Mouse (Mus musculus) limb, embryonic 14.5 days (tissue): ENCODE data around the gene Eddm3b. TPM values are rescaled to one million over a fixed set of nuclear protein-coding genes. Genes with fewer than 3 reads are reported as not detected.

Experiments used
- ATAC-seq: fragments of 200-750 bp; cut with Nextera tagmentation; 2 replicates; pipeline ENCODE4 v1.8.0; 2017; ENCODE audit warnings: low read depth, moderate number of reproducible peaks, moderate TSS enrichment; ENCODE audit not compliant: low FRiP score
- DNase-seq: peaks from one replicate; pipeline ENCODE4 v3.0.0-alpha.2; 2015; ENCODE audit warnings: low spot score
- H3K27ac ChIP-seq: fragments of 300-500 bp; sonication (generic); replicated peaks from 2 replicates; pipeline ENCODE4 v1.5.1; 2014; ENCODE audit warnings: low read depth, mild to moderate bottlenecking, low read length, moderate library complexity, mixed read lengths
- H3K27me3 ChIP-seq: fragments of 300-500 bp; sonication (generic); 2 replicates; pipeline ENCODE4 v1.6.1; 2014; ENCODE audit warnings: low read length, mixed read lengths; ENCODE audit not compliant: control insufficient read depth, insufficient read depth
- H3K36me3 ChIP-seq: fragments of 300-500 bp; sonication (generic); 2 replicates; pipeline ENCODE4 v1.6.1; 2014; ENCODE audit warnings: mild to moderate bottlenecking, low read length, moderate library complexity, mixed read lengths; ENCODE audit not compliant: control insufficient read depth, insufficient read depth
- H3K4me1 ChIP-seq: fragments of 300-500 bp; sonication (generic); 2 replicates; pipeline ENCODE4 v1.6.1; 2014; ENCODE audit warnings: antibody characterized with exemption, low read length, mixed read lengths; ENCODE audit not compliant: control insufficient read depth, insufficient read depth
- H3K4me2 ChIP-seq: fragments of 300-500 bp; sonication (generic); replicated peaks from 2 replicates; pipeline ENCODE4 v1.6.1; 2014; ENCODE audit warnings: low read depth, mild to moderate bottlenecking, low read length, moderate library complexity; ENCODE audit not compliant: severe bottlenecking
- H3K4me3 ChIP-seq: fragments of 300-500 bp; sonication (generic); replicated peaks from 2 replicates; pipeline ENCODE4 v1.5.1; 2014; ENCODE audit warnings: low read length
- H3K9ac ChIP-seq: fragments of 300-500 bp; sonication (generic); 2 replicates; pipeline ENCODE4 v1.6.1; 2014; ENCODE audit warnings: mild to moderate bottlenecking, low read depth, low read length, moderate library complexity; ENCODE audit not compliant: severe bottlenecking
- H3K9me3 ChIP-seq: fragments of 300-500 bp; sonication (generic); 2 replicates; pipeline ENCODE4 v1.6.1; 2016; ENCODE audit warnings: low read length; ENCODE audit not compliant: control insufficient read depth
- POLR2A ChIP-seq: fragments of 200-500 bp; IDR thresholded peaks from 2 replicates; pipeline ENCODE4 v1.8.0; 2012; ENCODE audit warnings: inconsistent platforms, mild to moderate bottlenecking, moderate library complexity, borderline replicate concordance; ENCODE audit not compliant: insufficient read depth, insufficient read length; ENCODE audit errors: extremely low read depth
- WGBS: fragments of 180-500 bp; shearing (Covaris S2); extraction: QIAGEN DNeasy Blood & Tissue Kit; methylation state at CpG from one replicate; pipeline ENCODE4 v1.1.7; 2014; 5-methylcytosine and 5-hydroxymethylcytosine counted together
- polyA plus RNA-seq, 2 experiments: library from polyadenylated mRNA; depleted of rRNA in 1 of 2; stranded (reverse) in 1 of 2; unstranded in 1 of 2; fragments of >200 nt; fragmentation: Nextera tagmentation in 1 of 2; extraction: Ambion mirVana in 1 of 2; gene quantifications; 2 replicates each; pipeline versions ENCODE4 v1.2.1 to v1.2.3; 2012 to 2014

Gene Eddm3b
- polyA plus RNA-seq, 2 experiments: 0.04 TPM; not detected in 1

DNA sequence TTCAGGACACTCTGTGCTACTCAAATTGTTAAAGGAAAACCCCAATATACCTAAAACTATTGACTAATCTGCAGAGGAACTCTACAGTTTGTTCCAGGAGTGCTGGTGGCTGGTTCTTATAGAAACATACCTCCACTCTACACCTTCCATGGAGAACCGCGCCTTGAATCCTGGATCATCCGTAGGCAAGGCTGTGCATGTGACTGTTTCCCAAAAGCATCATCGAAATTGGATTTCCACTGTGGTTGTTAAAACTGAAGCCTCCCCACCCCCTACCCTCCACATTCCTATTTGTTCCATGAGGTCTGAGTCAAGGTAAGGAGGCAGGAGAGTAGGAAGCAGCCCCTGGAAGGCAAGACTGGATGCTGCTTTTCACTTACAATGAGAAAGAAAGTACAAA is 30.2 kb downstream of the Eddm3b start:
- no peak for DNase-seq
- no peaks in the 10 kb centered on the region for H3K27me3 ChIP-seq
- H3K4me2 ChIP-seq: no peak overlapping the region
- no peak overlapping the region for H3K9ac ChIP-seq
- no peak for TF ChIP-seq POLR2A
- no peak overlapping the region for H3K27ac ChIP-seq
- ATAC-seq: no peak
- H3K4me3 ChIP-seq: no peak overlapping the region
- no peaks in the 10 kb centered on the region for H3K36me3 ChIP-seq
- H3K9me3 ChIP-seq: no peaks in the 10 kb centered on the region
- 90% methylated on average over 4 of the region's 4 CpGs for WGBS
- H3K4me1 ChIP-seq: no peaks in the 10 kb centered on the region

DNA sequence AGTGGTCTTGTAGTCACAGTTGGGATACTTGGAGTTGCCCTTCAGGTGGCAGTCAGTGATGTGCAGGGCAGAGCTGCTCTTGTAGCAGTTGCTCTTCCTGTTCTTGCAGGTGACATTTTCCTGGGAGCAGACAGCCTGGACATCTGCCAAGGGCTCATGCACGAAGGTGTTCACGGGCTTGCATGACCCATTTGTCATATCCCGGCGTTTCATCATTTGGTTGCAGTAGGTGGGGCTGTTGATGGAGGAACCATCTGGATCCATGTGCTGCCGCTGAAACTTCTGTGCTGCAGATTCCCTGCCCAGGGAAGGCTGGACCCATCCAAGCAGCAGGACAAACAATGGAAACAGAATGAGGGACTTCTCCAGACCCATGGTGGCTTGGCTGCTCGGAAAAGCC is 31.3 kb downstream of the Eddm3b start:
- Histone ChIP-seq H3K4me2 (no peak overlapping the region), H3K36me3 (no peaks in the 10 kb centered on the region), H3K9ac (no peak overlapping the region), H3K27ac (no peak overlapping the region), H3K9me3 (no peaks in the 10 kb centered on the region), H3K4me3 (no peak overlapping the region), H3K27me3 (no peaks in the 10 kb centered on the region), H3K4me1 (no peaks in the 10 kb centered on the region)
- DNase-seq: no peak
- WGBS: 83% methylated on average over 6 of the region's 6 CpGs
- ATAC-seq: no peak
- no peak for TF ChIP-seq POLR2A

DNA sequence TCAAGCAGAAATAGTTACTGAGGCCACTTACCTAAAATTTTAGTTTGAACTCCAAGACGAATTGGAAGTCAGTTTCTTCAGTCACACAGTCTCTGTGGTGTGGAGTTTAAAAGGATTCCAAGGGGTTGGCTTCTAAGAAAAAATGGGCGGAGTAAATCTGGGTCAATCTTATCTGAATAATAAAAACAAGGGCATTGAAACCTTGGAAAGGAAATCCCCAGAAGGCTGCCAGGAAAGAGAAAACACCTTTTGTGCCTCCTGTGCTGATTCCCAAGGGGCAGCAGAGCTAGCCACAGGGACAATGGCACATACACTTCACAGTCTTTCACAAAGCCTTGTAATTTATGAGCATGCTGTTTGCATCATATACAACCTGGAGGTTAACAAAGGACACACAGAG is 32.5 kb downstream of the Eddm3b start, which contains the start of gene Rnase1:
TSS of gene Rnase1 (minus strand) at position 101 of the 400 bp plus-strand sequence.
- H3K4me3 ChIP-seq: no peak within 1 kb of the TSS
- no peaks in the 10 kb centered on the region for H3K36me3 ChIP-seq
- WGBS: 65% methylated on average over 2 of the region's 2 CpGs

DNA sequence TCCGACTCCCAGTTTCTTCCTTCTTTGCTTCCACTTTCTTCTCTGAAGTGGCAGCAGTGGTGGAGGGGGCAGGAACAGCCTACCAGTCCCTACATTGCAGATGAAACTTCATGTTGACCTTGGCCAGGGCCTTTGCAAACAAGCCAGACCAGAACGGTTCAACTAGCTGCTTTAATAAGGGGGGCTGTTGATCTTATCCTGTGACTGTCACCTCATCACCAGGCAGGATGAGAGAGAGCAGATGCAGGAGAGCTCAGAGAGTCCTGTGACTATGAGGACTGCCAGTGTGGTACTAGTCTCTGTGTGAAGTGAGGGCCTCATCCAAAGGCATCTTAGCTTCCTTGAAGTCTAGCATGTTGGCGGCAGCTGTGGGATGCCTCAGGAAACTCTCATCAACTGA is 33.8 kb downstream of the Eddm3b start:
- ATAC-seq (no peak), DNase-seq (no peak)
- no peaks in the 10 kb centered on the region for H3K27me3 ChIP-seq
- H3K27ac ChIP-seq: no peak overlapping the region
- H3K9me3 ChIP-seq: no peaks in the 10 kb centered on the region
- no peak for TF ChIP-seq POLR2A
- no peaks in the 10 kb centered on the region for H3K36me3 ChIP-seq
- H3K4me3 ChIP-seq: no peak overlapping the region
- no peak overlapping the region for H3K4me2 ChIP-seq
- H3K9ac ChIP-seq: no peak overlapping the region
- WGBS: 63% methylated on average over 3 of the region's 3 CpGs
- H3K4me1 ChIP-seq: no peaks in the 10 kb centered on the region

More for the DNA sequence above, 32.5 kb downstream of the Eddm3b start, which contains the start of gene Rnase1:
- ATAC-seq (no peak), DNase-seq (no peak)
- TF ChIP-seq POLR2A: no peak
- no peak within 1 kb of the TSS for H3K27ac ChIP-seq
- no peak within 1 kb of the TSS for H3K4me2 ChIP-seq
- H3K9ac ChIP-seq: no peak within 1 kb of the TSS
- H3K4me1 ChIP-seq: no peaks in the 10 kb centered on the region
- H3K27me3 ChIP-seq: no peaks in the 10 kb centered on the region
- no peaks in the 10 kb centered on the region for H3K9me3 ChIP-seq

DNA sequence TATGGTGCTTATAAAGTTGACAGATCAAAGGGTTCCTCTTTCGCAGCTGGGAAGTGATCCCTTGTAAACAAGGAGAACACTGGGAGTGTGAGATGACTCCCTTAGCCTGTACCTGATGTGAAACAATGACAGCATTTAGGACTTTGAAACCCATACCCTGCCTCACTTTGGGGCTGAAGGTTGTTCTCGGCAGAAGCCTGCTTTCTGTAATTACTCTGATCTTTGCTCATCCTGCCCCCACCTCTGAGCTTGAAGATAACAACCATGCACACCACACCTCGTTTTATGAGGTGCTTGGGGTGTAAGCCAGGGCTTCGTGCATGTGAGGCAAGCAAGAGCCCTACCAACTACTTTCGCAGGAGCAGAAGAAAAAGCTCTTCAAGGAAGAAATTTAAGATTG is 34.9 kb downstream of the Eddm3b start:
- 16% methylated on average over 5 of the region's 5 CpGs for WGBS
- TF ChIP-seq POLR2A: no peak
- no peaks in the 10 kb centered on the region for H3K9me3 ChIP-seq
- H3K9ac ChIP-seq: no peak overlapping the region
- no peaks in the 10 kb centered on the region for H3K27me3 ChIP-seq
- DNase-seq (no peak), ATAC-seq (no peak)
- H3K4me2 ChIP-seq: no peak overlapping the region
- H3K36me3 ChIP-seq: no peaks in the 10 kb centered on the region
- no peak overlapping the region for H3K4me3 ChIP-seq
- no peaks in the 10 kb centered on the region for H3K4me1 ChIP-seq
- no peak overlapping the region for H3K27ac ChIP-seq

DNA sequence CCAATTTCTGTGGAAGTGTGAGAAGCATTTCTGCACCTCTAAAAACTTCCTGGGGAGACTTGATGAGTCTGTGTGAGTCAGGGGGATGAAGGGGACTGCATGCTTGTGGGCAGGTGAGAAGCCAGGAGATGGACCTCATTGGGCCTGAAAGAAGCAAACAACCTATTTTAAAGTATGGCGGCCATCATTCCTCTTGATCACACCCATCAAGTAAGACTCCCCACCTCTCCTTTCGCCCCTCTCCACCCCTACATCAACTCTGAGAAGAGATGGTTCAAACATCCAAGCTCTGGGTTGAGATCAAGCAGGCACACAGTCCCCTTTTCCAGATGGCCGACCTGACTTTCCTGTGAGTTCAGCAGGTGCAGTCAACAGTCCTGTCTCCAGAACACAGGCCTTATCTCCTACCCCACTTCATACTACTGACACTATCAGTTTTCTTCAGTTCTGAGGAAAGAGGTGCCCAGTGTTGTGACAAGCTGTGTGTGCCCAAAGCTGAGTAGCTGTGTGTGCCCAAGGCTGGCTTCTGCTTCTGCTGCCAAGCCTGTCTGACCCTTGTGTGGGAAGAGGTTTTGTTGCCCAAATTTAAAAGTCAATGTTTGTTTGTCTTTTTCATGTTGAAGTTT is 36.1 kb downstream of the Eddm3b start:
- no peaks in the 10 kb centered on the region for H3K27me3 ChIP-seq
- DNase-seq (no peak), ATAC-seq (no peak)
- H3K4me3 ChIP-seq: no peak overlapping the region
- H3K9ac ChIP-seq: no peak overlapping the region
- no peaks in the 10 kb centered on the region for H3K4me1 ChIP-seq
- H3K36me3 ChIP-seq: no peaks in the 10 kb centered on the region
- WGBS: 86% methylated on average over 3 of the region's 3 CpGs
- no peak overlapping the region for H3K27ac ChIP-seq
- H3K4me2 ChIP-seq: no peak overlapping the region
- H3K9me3 ChIP-seq: no peaks in the 10 kb centered on the region
- TF ChIP-seq POLR2A: no peak
